Mouse (Mus musculus) brain, embryonic 14.5 days (tissue): Measurements from ENCODE around the gene Trappc11.

Experiments
- CTCF ChIP-seq: fragments of 200-500 bp; IDR thresholded peaks from 2 replicates; pipeline ENCODE4 v1.5.1; 2012; ENCODE audit warnings: inconsistent platforms, mild to moderate bottlenecking, moderate library complexity, borderline replicate concordance; ENCODE audit not compliant: insufficient read depth, insufficient read length; ENCODE audit errors: extremely low read depth
- POLR2A ChIP-seq: fragments of 200-500 bp; IDR thresholded peaks from 2 replicates; pipeline ENCODE4 v1.6.1; 2012; ENCODE audit warnings: mild to moderate bottlenecking, inconsistent platforms, borderline replicate concordance; ENCODE audit not compliant: poor library complexity, insufficient read depth, insufficient read length, severe bottlenecking; ENCODE audit errors: extremely low read depth

GRCm38 (mm10) chr8:47538323-47538722 lies 5.1 kb upstream of the Trappc11 start:
- no peak for TF ChIP-seq CTCF
- no peak for TF ChIP-seq POLR2A
